Mouse (Mus musculus) C2C12 (cell line): ENCODE data around the gene Pik3cg.

Experiments used
- CTCF ChIP-seq: IDR thresholded peaks from one replicate; pipeline ENCODE4 v1.5.1; 2011; ENCODE audit not compliant: control insufficient read depth, insufficient read depth, insufficient read length
- MYOG ChIP-seq: IDR thresholded peaks from one replicate; pipeline ENCODE4 v1.6.1; 2011; ENCODE audit not compliant: control insufficient read depth, insufficient read length; ENCODE audit errors: extremely low read depth

GRCm38 (mm10) chr12:32172826-32173225 lies 35.6 kb downstream of the Pik3cg start:
- TF ChIP-seq MYOG (no peak), CTCF (no peak)
